Mouse (Mus musculus) megakaryocyte-erythroid progenitor cell, adult 5-6 weeks (primary cell): ENCODE results near the gene Tbxa2r. TPM values are rescaled to one million over a fixed set of nuclear protein-coding genes. Genes with fewer than 3 reads are reported as not detected.
A peak's percentile ranks its signal among the peaks of the same experiment; 100 is the strongest.

Experiments
- ATAC-seq: replicated peaks from 2 replicates; pipeline ENCODE4 v1.8.0; 2016; ENCODE audit warnings: mild to moderate bottlenecking, inconsistent platforms; ENCODE audit not compliant: severe bottlenecking, poor library complexity, low FRiP score, low TSS enrichment
- total RNA-seq, 2 experiments: library from RNA; stranded (forward) in 1 of 2; stranded (reverse) in 1 of 2; fragments of 200-1000, 215-1000 nt in 1 of 2; fragments of >200 nt in 1 of 2; fragmentation: Nextera tagmentation in 1 of 2; gene quantifications; 2 replicates each; pipeline ENCODE4 v1.2.3; 2014 to 2017

Tbxa2r gene
- total RNA-seq, 2 experiments from 2014 or later: 0.52 to 0.66 TPM

GRCm38 (mm10) chr10:81358841-81359240 lies 30.3 kb downstream of the Tbxa2r start:
- no peak for ATAC-seq

- no peak for ATAC-seq
Measured at GRCm38 (mm10) chr10:81360721-81361120, 32.2 kb downstream of the Tbxa2r start.

- peak; percentile 74 for ATAC-seq
Measured at GRCm38 (mm10) chr10:81362336-81362949, 33.9 kb downstream of the Tbxa2r start.

- ATAC-seq: no peak
Measured at GRCm38 (mm10) chr10:81363436-81364346, 35.2 kb downstream of the Tbxa2r start.

- no peak for ATAC-seq
Measured at GRCm38 (mm10) chr10:81364666-81365065, 36.1 kb downstream of the Tbxa2r start.

- ATAC-seq: no peak
Measured at GRCm38 (mm10) chr10:81365073-81365472, 36.5 kb downstream of the Tbxa2r start.

GRCm38 (mm10) chr10:81365672-81366476 lies 37.3 kb downstream of the Tbxa2r start, which contains the start of gene 4930404N11Rik:
Gene 4930404N11Rik, minus strand, starts transcription at chr10:81365816.
- ATAC-seq: no peak

GRCm38 (mm10) chr10:81366477-81367206 lies 38.1 kb downstream of the Tbxa2r start:
- no peak for ATAC-seq

- ATAC-seq: no peak
Measured at GRCm38 (mm10) chr10:81367207-81367495, 38.6 kb downstream of the Tbxa2r start.

- ATAC-seq: no peak
Measured at GRCm38 (mm10) chr10:81375322-81375721, 46.8 kb downstream of the Tbxa2r start.

- no peak for ATAC-seq
Measured at GRCm38 (mm10) chr10:81376561-81377361, 48.2 kb downstream of the Tbxa2r start.

GRCm38 (mm10) chr10:81377362-81377664 lies 48.8 kb downstream of the Tbxa2r start:
- ATAC-seq: no peak

GRCm38 (mm10) chr10:81377793-81378552 lies 49.4 kb downstream of the Tbxa2r start, which contains the start of gene Fzr1:
Gene Fzr1, minus strand, starts transcription at chr10:81378516.
- no peak for ATAC-seq

- ATAC-seq: peak; percentile 75
Measured at GRCm38 (mm10) chr10:81378553-81379182, 50.1 kb downstream of the Tbxa2r start.

- no peak for ATAC-seq
Measured at GRCm38 (mm10) chr10:81379183-81379553, 50.6 kb downstream of the Tbxa2r start.

- ATAC-seq: no peak
Measured at GRCm38 (mm10) chr10:81379809-81380378, 51.4 kb downstream of the Tbxa2r start.

- peak; percentile 75 for ATAC-seq
Measured at GRCm38 (mm10) chr10:81382039-81382438, 53.5 kb downstream of the Tbxa2r start.
